Mouse (Mus musculus) kidney, postnatal 0 days (tissue): ENCODE results near the gene Smtnl1. TPM values are rescaled to one million over a fixed set of nuclear protein-coding genes. Genes with fewer than 3 reads are reported as not detected.

Experiments used
- ATAC-seq: fragments of 200-750 bp; cut with Nextera tagmentation; replicated peaks from 2 replicates; pipeline ENCODE4 v1.8.0; 2017; ENCODE audit warnings: low read depth, moderate number of reproducible peaks, moderate TSS enrichment, moderate library complexity; ENCODE audit not compliant: low FRiP score
- DNase-seq: peaks from one replicate; pipeline ENCODE4 v3.0.0-alpha.2; 2016; ENCODE audit warnings: low spot score
- H3K27ac ChIP-seq: fragments of 300-500 bp; sonication (generic); 2 replicates; pipeline ENCODE4 v1.5.1; 2014; ENCODE audit warnings: mild to moderate bottlenecking
- H3K27me3 ChIP-seq: fragments of 300-500 bp; sonication (generic); 2 replicates; pipeline ENCODE4 v1.6.1; 2014; ENCODE audit warnings: low read length, mixed read lengths; ENCODE audit not compliant: insufficient read depth
- H3K36me3 ChIP-seq: fragments of 300-500 bp; sonication (generic); 2 replicates; pipeline ENCODE4 v1.6.1; 2014; ENCODE audit warnings: low read length, mixed read lengths; ENCODE audit not compliant: insufficient read depth
- H3K4me1 ChIP-seq: fragments of 300-500 bp; sonication (generic); replicated peaks from 2 replicates; pipeline ENCODE4 v1.6.1; 2014; ENCODE audit warnings: antibody characterized with exemption, low read length, mixed read lengths; ENCODE audit not compliant: insufficient read depth
- H3K4me2 ChIP-seq: fragments of 300-500 bp; sonication (generic); 2 replicates; pipeline ENCODE4 v1.6.1; 2014; ENCODE audit warnings: mild to moderate bottlenecking, low read length, moderate library complexity, mixed read lengths
- H3K4me3 ChIP-seq: fragments of 300-500 bp; sonication (generic); replicated peaks from 2 replicates; pipeline ENCODE4 v1.5.1; 2014; ENCODE audit warnings: low read depth, low read length
- H3K9ac ChIP-seq: fragments of 300-500 bp; sonication (generic); 2 replicates; pipeline ENCODE4 v1.6.1; 2014; ENCODE audit warnings: low read depth, low read length
- H3K9me3 ChIP-seq: fragments of 300-500 bp; sonication (generic); replicated peaks from 2 replicates; pipeline ENCODE4 v1.6.1; 2016; ENCODE audit warnings: low read length, inconsistent platforms, mixed read lengths
- CTCF ChIP-seq: IDR thresholded peaks from 2 replicates; pipeline ENCODE4 v1.5.1; 2016; ENCODE audit warnings: antibody characterized with exemption, low read depth, mild to moderate bottlenecking, moderate library complexity
- WGBS: fragments of 180-500 bp; shearing (Covaris S2); extraction: QIAGEN DNeasy Blood & Tissue Kit; methylation state at CpG from one replicate; pipeline ENCODE4 v1.1.7; 2014; 5-methylcytosine and 5-hydroxymethylcytosine counted together
- polyA plus RNA-seq: library from polyadenylated mRNA; unstranded; fragments of >200 nt; fragmentation: Nextera tagmentation; extraction: Ambion mirVana; gene quantifications from 2 replicates; pipeline ENCODE4 v1.2.1, GENCODE M21; 2015

Smtnl1 gene
- polyA plus RNA-seq, 1 experiment from 2014 or later: 0.36 TPM

GRCm38 (mm10) chr2:84850407-84851129, 28.1 kb upstream of the Smtnl1 start:
- Histone ChIP-seq H3K27ac (no peak overlapping the region), H3K4me1 (0 out of 2 replicates have a peak, but pooled peaks cover 5% of the 10 kb centered on the region), H3K36me3 (peaks cover 5% of the 10 kb centered on the region; the same call in 1 of the 2 replicates), H3K9me3 (no peaks in the 10 kb centered on the region), H3K27me3 (no peaks in the 10 kb centered on the region), H3K4me3 (no peak overlapping the region), H3K4me2 (peak overlapping the region; percentile 46), H3K9ac (no peak overlapping the region)
- ATAC-seq (no peak), DNase-seq (no peak)
- 45% methylated on average over 7 of the region's 7 CpGs for WGBS
- TF ChIP-seq CTCF: no peak

- 61% methylated on average over 1 of the region's 1 CpGs for WGBS
These were observed 22.8 kb upstream of the Smtnl1 start for GRCm38 (mm10) chr2:84845226-84845625.

GRCm38 (mm10) chr2:84843654-84844053, 21.2 kb upstream of the Smtnl1 start:
- 75% methylated on average over 6 of the region's 6 CpGs for WGBS
- DNase-seq: no peak

More at GRCm38 (mm10) chr2:84845226-84845625, 22.8 kb upstream of the Smtnl1 start:
- no peak for DNase-seq
- no peaks in the 10 kb centered on the region for H3K27me3 ChIP-seq
- 0 out of 2 replicates have a peak, but pooled peaks cover 6% of the 10 kb centered on the region for H3K4me1 ChIP-seq
- no peak overlapping the region for H3K9ac ChIP-seq
- no peak overlapping the region for H3K27ac ChIP-seq
- H3K9me3 ChIP-seq: no peaks in the 10 kb centered on the region
- TF ChIP-seq CTCF: no peak
- H3K4me2 ChIP-seq: no peak overlapping the region
- peaks cover 3% of the 10 kb centered on the region; the same call in 1 of the 2 replicates for H3K36me3 ChIP-seq
- ATAC-seq: no peak
- no peak overlapping the region for H3K4me3 ChIP-seq

GRCm38 (mm10) chr2:84841905-84842304, 19.5 kb upstream of the Smtnl1 start:
- no peak overlapping the region for H3K27ac ChIP-seq
- peaks cover 6% of the 10 kb centered on the region; the same call in 1 of the 2 replicates for H3K27me3 ChIP-seq
- no peaks in the 10 kb centered on the region for H3K36me3 ChIP-seq
- H3K9me3 ChIP-seq: no peaks in the 10 kb centered on the region
- H3K4me2 ChIP-seq: 0 out of 2 replicates have a peak overlapping the region, but pooled peaks have one; percentile 91
- ATAC-seq (no peak), DNase-seq (no peak)
- H3K4me3 ChIP-seq: no peak overlapping the region
- H3K4me1 ChIP-seq: peaks cover 14% of the 10 kb centered on the region; the same call in 1 of the 2 replicates
- no peak for TF ChIP-seq CTCF
- no peak overlapping the region for H3K9ac ChIP-seq

More at GRCm38 (mm10) chr2:84843654-84844053, 21.2 kb upstream of the Smtnl1 start:
- no peak for TF ChIP-seq CTCF
- Histone ChIP-seq H3K27me3 (peaks cover 6% of the 10 kb centered on the region; the same call in 1 of the 2 replicates), H3K27ac (no peak overlapping the region), H3K9me3 (no peaks in the 10 kb centered on the region), H3K36me3 (no peaks in the 10 kb centered on the region), H3K9ac (no peak overlapping the region), H3K4me2 (no peak overlapping the region), H3K4me1 (peaks cover 14% of the 10 kb centered on the region; the same call in 1 of the 2 replicates), H3K4me3 (no peak overlapping the region)
- ATAC-seq: no peak

- peak; percentile 12 for DNase-seq
- H3K9ac ChIP-seq: peak overlapping the region; percentile 62
- H3K36me3 ChIP-seq: no peaks in the 10 kb centered on the region
- H3K9me3 ChIP-seq: no peaks in the 10 kb centered on the region
- WGBS: 6% methylated on average over 17 of the region's 17 CpGs
- H3K4me3 ChIP-seq: peak overlapping the region; percentile 59
- H3K27ac ChIP-seq: peak overlapping the region; percentile 70; the same call in 1 of the 2 replicates
- H3K4me2 ChIP-seq: peak overlapping the region; percentile 91
- H3K4me1 ChIP-seq: peaks cover 14% of the 10 kb centered on the region; the same call in 1 of the 2 replicates
- peak; percentile 18; the same call in 1 of the 2 replicates for ATAC-seq
- TF ChIP-seq CTCF: no peak
- H3K27me3 ChIP-seq: peaks cover 6% of the 10 kb centered on the region; the same call in 1 of the 2 replicates
These were observed 18.5 kb upstream of the Smtnl1 start for GRCm38 (mm10) chr2:84840748-84841563.
